Mouse (Mus musculus): ENCODE measurements around the gene Lyve1. TPM values are rescaled to one million over a fixed set of nuclear protein-coding genes. Genes with fewer than 3 reads are reported as not detected.

Gene Lyve1
- polyA plus RNA-seq, 1 experiment from 2014 or later: 6.7 TPM

- H3K4me1 ChIP-seq (ENCODE audit: control insufficient read depth, insufficient read depth, low read length): 0 out of 2 replicates have a peak, but pooled peaks cover 4% of the 10 kb centered on the region
- no peaks in the 10 kb centered on the region for H3K36me3 ChIP-seq (ENCODE audit: control insufficient read depth, insufficient read depth, low read length)
- H3K27me3 ChIP-seq (replicated peaks; ENCODE audit: control insufficient read depth, insufficient read depth, low read length): no peaks in the 10 kb centered on the region
- peak within 1 kb of the TSS; percentile 75 for H3K4me3 ChIP-seq (ENCODE audit: low read depth, low read length)
- H3K27ac ChIP-seq (ENCODE audit: low read depth, low read length): peak within 1 kb of the TSS; percentile 83
- DNase-seq (ENCODE audit: low spot score) (peak; percentile 96), ATAC-seq (peak; percentile 94)
- peak within 1 kb of the TSS; percentile 89 for H3K9ac ChIP-seq (ENCODE audit: low read length)
- H3K9me3 ChIP-seq (replicated peaks; ENCODE audit: control insufficient read depth, low read length): no peaks in the 10 kb centered on the region
- under 1% methylated on average over 42 of the region's 42 CpGs for WGBS
- peak within 1 kb of the TSS; percentile 76 for H3K4me2 ChIP-seq (ENCODE audit: low read length)
Observed at GRCm38 (mm10) chr7:110843916-110844874, 18.8 kb downstream of the Lyve1 start, which contains the start of gene Rnf141. Gene Rnf141 (minus strand): TSS chr7:110844457.

- Histone ChIP-seq H3K9ac (ENCODE audit: low read length) (no peak overlapping the region), H3K4me2 (ENCODE audit: low read length) (no peak overlapping the region), H3K27me3 (replicated peaks; ENCODE audit: control insufficient read depth, insufficient read depth, low read length) (no peaks in the 10 kb centered on the region), H3K36me3 (ENCODE audit: control insufficient read depth, insufficient read depth, low read length) (no peaks in the 10 kb centered on the region), H3K4me1 (ENCODE audit: control insufficient read depth, insufficient read depth, low read length) (0 out of 2 replicates have a peak, but pooled peaks cover 4% of the 10 kb centered on the region), H3K27ac (ENCODE audit: low read depth, low read length) (no peak overlapping the region), H3K9me3 (replicated peaks; ENCODE audit: control insufficient read depth, low read length) (no peaks in the 10 kb centered on the region), H3K4me3 (ENCODE audit: low read depth, low read length) (no peak overlapping the region)
- ATAC-seq (no peak), DNase-seq (ENCODE audit: low spot score) (no peak)
- WGBS: 90% methylated on average over 4 of the region's 4 CpGs
Observed at GRCm38 (mm10) chr7:110840332-110840731, 22.7 kb downstream of the Lyve1 start.

GRCm38 (mm10) chr7:110834522-110834921 is 28.5 kb downstream of the Lyve1 start:
- no peak for DNase-seq (ENCODE audit: low spot score)
- no peak for ATAC-seq
- 73% methylated on average over 3 of the region's 3 CpGs for WGBS

GRCm38 (mm10) chr7:110834018-110834417 is 29.0 kb downstream of the Lyve1 start:
- no peaks in the 10 kb centered on the region for H3K27me3 ChIP-seq (replicated peaks; ENCODE audit: control insufficient read depth, insufficient read depth, low read length)
- no peak overlapping the region for H3K4me3 ChIP-seq (ENCODE audit: low read depth, low read length)
- H3K36me3 ChIP-seq (ENCODE audit: control insufficient read depth, insufficient read depth, low read length): peaks cover 20% of the 10 kb centered on the region; the same call in 1 of the 2 replicates
- no peak overlapping the region for H3K4me2 ChIP-seq (ENCODE audit: low read length)
- DNase-seq (ENCODE audit: low spot score) (no peak), ATAC-seq (no peak)
- no peaks in the 10 kb centered on the region for H3K4me1 ChIP-seq (ENCODE audit: control insufficient read depth, insufficient read depth, low read length)
- H3K9ac ChIP-seq (ENCODE audit: low read length): no peak overlapping the region
- WGBS: 93% methylated on average over 1 of the region's 1 CpGs
- no peaks in the 10 kb centered on the region for H3K9me3 ChIP-seq (replicated peaks; ENCODE audit: control insufficient read depth, low read length)
- H3K27ac ChIP-seq (ENCODE audit: low read depth, low read length): no peak overlapping the region

More at GRCm38 (mm10) chr7:110834522-110834921, 28.5 kb downstream of the Lyve1 start:
- no peak overlapping the region for H3K4me2 ChIP-seq (ENCODE audit: low read length)
- no peaks in the 10 kb centered on the region for H3K9me3 ChIP-seq (replicated peaks; ENCODE audit: control insufficient read depth, low read length)
- H3K4me1 ChIP-seq (ENCODE audit: control insufficient read depth, insufficient read depth, low read length): no peaks in the 10 kb centered on the region
- peaks cover 15% of the 10 kb centered on the region; the same call in 1 of the 2 replicates for H3K36me3 ChIP-seq (ENCODE audit: control insufficient read depth, insufficient read depth, low read length)
- H3K27ac ChIP-seq (ENCODE audit: low read depth, low read length): no peak overlapping the region
- no peak overlapping the region for H3K9ac ChIP-seq (ENCODE audit: low read length)
- H3K27me3 ChIP-seq (replicated peaks; ENCODE audit: control insufficient read depth, insufficient read depth, low read length): no peaks in the 10 kb centered on the region
- H3K4me3 ChIP-seq (ENCODE audit: low read depth, low read length): no peak overlapping the region

- WGBS: 96% methylated on average over 1 of the region's 1 CpGs
- Histone ChIP-seq H3K4me2 (ENCODE audit: low read length) (no peak overlapping the region), H3K9me3 (replicated peaks; ENCODE audit: control insufficient read depth, low read length) (no peaks in the 10 kb centered on the region), H3K4me1 (ENCODE audit: control insufficient read depth, insufficient read depth, low read length) (no peaks in the 10 kb centered on the region), H3K36me3 (ENCODE audit: control insufficient read depth, insufficient read depth, low read length) (peaks cover 27% of the 10 kb centered on the region; the same call in 1 of the 2 replicates), H3K27ac (ENCODE audit: low read depth, low read length) (no peak overlapping the region), H3K27me3 (replicated peaks; ENCODE audit: control insufficient read depth, insufficient read depth, low read length) (no peaks in the 10 kb centered on the region), H3K9ac (ENCODE audit: low read length) (no peak overlapping the region), H3K4me3 (ENCODE audit: low read depth, low read length) (no peak overlapping the region)
- no peak for ATAC-seq
- DNase-seq (ENCODE audit: low spot score): no peak
Observed at GRCm38 (mm10) chr7:110833024-110833423, 30.0 kb downstream of the Lyve1 start.

- H3K4me3 ChIP-seq (ENCODE audit: low read depth, low read length): no peak overlapping the region
- H3K36me3 ChIP-seq (ENCODE audit: control insufficient read depth, insufficient read depth, low read length): peaks cover 35% of the 10 kb centered on the region
- H3K4me1 ChIP-seq (ENCODE audit: control insufficient read depth, insufficient read depth, low read length): no peaks in the 10 kb centered on the region
- H3K9ac ChIP-seq (ENCODE audit: low read length): no peak overlapping the region
- ATAC-seq (no peak), DNase-seq (ENCODE audit: low spot score) (no peak)
- no peaks in the 10 kb centered on the region for H3K27me3 ChIP-seq (replicated peaks; ENCODE audit: control insufficient read depth, insufficient read depth, low read length)
- H3K9me3 ChIP-seq (replicated peaks; ENCODE audit: control insufficient read depth, low read length): no peaks in the 10 kb centered on the region
- H3K27ac ChIP-seq (ENCODE audit: low read depth, low read length): no peak overlapping the region
- no peak overlapping the region for H3K4me2 ChIP-seq (ENCODE audit: low read length)
- WGBS: 93% methylated on average over 8 of the region's 8 CpGs
Observed at GRCm38 (mm10) chr7:110823995-110824953, 38.8 kb downstream of the Lyve1 start.

- ATAC-seq: no peak
- H3K36me3 ChIP-seq (ENCODE audit: control insufficient read depth, insufficient read depth, low read length): peaks cover 28% of the 10 kb centered on the region
- WGBS: 86% methylated on average over 4 of the region's 4 CpGs
Observed at GRCm38 (mm10) chr7:110823593-110823992, 39.4 kb downstream of the Lyve1 start.

GRCm38 (mm10) chr7:110823076-110823475 is 40.0 kb downstream of the Lyve1 start:
- Histone ChIP-seq H3K4me1 (ENCODE audit: control insufficient read depth, insufficient read depth, low read length) (no peaks in the 10 kb centered on the region), H3K4me3 (ENCODE audit: low read depth, low read length) (no peak overlapping the region), H3K4me2 (ENCODE audit: low read length) (no peak overlapping the region), H3K36me3 (ENCODE audit: control insufficient read depth, insufficient read depth, low read length) (peaks cover 25% of the 10 kb centered on the region), H3K9ac (ENCODE audit: low read length) (no peak overlapping the region), H3K27ac (ENCODE audit: low read depth, low read length) (no peak overlapping the region), H3K9me3 (replicated peaks; ENCODE audit: control insufficient read depth, low read length) (no peaks in the 10 kb centered on the region), H3K27me3 (replicated peaks; ENCODE audit: control insufficient read depth, insufficient read depth, low read length) (no peaks in the 10 kb centered on the region)
- ATAC-seq (no peak), DNase-seq (ENCODE audit: low spot score) (no peak)
- 90% methylated on average over 8 of the region's 8 CpGs for WGBS

More at GRCm38 (mm10) chr7:110823593-110823992, 39.4 kb downstream of the Lyve1 start:
- Histone ChIP-seq H3K27ac (ENCODE audit: low read depth, low read length) (no peak overlapping the region), H3K9ac (ENCODE audit: low read length) (no peak overlapping the region), H3K4me1 (ENCODE audit: control insufficient read depth, insufficient read depth, low read length) (no peaks in the 10 kb centered on the region), H3K9me3 (replicated peaks; ENCODE audit: control insufficient read depth, low read length) (no peaks in the 10 kb centered on the region), H3K4me2 (ENCODE audit: low read length) (no peak overlapping the region), H3K27me3 (replicated peaks; ENCODE audit: control insufficient read depth, insufficient read depth, low read length) (no peaks in the 10 kb centered on the region), H3K4me3 (ENCODE audit: low read depth, low read length) (no peak overlapping the region)
- no peak for DNase-seq (ENCODE audit: low spot score)
